Mouse (Mus musculus): Measurements from ENCODE around the gene Gsto2.

Gene Gsto2

DNA sequence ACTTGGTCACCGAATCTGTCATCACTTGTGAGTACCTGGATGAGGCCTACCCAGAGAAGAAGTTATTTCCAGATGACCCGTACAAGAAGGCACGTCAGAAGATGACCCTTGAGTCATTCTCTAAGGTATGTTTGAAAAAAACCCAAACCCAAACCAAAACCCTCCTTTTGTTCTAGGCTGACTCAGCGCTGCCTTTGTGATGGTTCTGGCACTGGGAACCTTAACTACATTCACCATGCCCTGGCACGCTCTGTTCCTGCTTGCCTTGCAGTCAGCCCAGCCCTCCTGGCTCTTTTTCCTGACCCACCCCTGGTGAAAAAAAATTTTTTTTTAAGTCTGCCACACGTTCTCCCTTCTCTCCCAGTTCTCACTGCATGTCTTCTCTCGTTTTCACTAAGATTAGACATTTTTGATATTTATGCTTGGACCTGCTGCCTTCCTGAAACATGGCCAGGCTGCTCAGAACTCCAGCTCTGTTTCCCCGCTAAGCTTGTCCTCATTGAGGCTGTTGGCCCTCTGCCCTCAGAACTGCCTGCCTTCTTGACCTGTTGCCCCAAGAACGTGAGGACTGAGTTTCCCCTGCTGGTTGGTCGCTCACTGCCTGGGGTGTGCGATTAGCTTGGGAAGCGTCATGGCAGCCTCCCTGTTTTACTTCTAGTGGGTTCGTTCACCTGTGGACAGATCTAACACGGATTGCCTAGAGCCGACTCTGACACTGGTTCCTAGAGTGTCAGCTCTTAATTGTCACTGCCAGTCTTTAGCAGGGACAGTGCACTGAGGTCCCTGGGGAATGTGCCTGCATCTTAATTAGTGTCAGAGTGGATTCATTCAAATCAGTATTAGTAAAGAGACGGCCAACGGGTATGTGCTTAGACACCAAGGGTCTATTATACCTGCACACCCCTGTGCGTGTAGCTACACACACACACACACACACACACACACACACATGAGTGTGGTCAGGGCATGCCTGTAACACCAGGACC lies 7.1 kb upstream of the Gsto2 start:
- peak in 1 of 2 experiments; percentile 19 for DNase-seq

DNA sequence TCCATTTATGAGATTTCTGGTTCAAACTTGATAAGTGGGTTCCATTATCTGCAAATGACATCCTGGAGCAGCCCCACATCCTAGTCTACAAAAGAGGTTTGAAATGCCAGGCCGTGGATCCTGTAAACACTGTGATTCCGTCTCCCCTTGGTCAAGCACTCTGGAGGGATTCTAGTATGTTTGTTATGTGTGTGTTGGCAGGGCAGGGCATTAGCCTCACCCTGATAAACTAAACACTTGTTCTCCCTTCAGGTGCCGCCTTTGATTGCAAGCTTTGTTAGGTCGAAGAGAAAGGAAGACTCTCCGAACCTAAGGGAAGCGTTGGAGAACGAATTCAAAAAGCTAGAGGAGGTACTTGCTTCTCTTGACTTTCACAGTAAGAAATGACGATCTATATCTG lies 6.2 kb upstream of the Gsto2 start:
- DNase-seq = no peak

DNA sequence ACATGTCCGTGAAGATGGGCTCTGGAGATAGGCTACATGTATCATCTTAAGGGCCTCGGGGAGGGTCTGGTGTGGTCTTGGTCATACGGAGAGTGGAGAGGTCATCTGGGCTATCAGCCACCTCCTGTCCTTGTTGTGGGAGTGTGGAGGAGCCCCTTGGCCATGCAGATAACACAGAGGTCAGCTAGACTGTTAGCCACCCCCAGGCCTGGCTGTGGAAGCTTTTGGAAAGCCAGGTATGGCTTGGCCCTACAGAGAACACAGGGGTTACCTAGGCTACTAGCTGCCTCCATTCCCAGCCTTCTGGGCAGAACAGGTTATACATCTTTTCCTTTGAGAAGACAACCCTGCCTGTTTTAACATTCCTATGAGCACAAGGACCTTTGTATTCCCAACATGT lies 2.8 kb upstream of the Gsto2 start:
- no peak for DNase-seq

DNA sequence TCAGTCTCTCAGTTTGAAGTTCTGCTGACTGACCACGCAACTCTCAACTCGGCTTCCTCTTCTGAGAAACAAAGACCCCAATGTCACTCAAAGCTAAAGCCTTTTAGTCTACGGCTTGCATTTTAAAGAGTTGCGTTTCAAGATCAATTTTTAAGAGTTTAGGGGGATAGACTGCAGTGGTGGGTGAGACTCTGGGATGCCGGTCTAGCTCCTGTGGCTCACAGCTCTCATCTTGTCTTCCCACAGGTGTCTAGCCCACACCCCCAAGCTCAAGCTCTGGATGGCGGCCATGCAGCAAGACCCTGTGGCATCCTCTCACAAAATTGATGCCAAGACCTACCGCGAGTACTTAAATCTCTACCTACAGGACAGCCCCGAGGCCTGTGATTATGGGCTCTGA lies 1.3 kb upstream of the Gsto2 start:
- no peak for DNase-seq

DNA sequence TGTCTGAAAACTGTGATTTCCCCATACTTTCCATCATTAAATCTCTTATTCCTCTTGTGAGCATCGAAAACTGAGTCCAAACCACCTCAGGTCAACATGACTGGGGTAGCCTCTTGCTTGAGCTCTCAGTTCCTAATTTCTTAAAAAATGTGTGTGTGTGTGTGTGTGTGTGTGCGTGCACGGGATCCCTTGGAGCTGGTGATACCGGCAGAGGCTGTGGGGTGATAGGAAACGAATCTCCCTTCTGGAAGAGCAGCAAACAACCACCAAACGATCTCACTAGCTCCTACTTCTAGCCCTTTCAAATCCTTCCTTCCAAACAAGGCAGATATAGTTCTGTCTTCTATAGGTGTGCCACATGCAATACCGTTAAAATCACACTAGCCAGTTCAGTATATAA lies 613 bp upstream of the Gsto2 start:
- DNase-seq = no peak

GRCm38 (mm10) chr19:47867628-47868175 lies 2.4 kb downstream of the Gsto2 start:
- DNase-seq = no peak

- no peak for DNase-seq
Observed at GRCm38 (mm10) chr19:47868951-47869350, 3.6 kb downstream of the Gsto2 start.

DNA sequence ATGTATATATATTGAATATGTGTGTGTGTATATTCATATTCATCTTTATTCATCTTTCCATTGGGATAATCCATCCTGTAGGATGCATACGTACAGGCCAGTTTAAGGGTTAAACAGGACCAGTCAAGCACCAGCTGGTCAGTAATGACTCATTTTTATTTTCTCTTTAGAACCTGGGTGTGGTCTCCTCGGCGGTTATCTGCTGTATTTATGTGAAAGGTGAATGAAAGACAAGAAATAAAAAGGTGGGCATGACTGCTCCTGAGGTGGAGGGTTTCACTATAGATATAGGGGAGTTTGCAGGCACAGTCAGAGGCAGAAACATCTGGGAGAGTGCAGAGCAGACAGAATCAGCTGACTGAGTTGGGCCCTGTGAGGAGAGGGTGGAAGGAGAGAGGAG lies 4.2 kb downstream of the Gsto2 start:
- DNase-seq = no peak

DNA sequence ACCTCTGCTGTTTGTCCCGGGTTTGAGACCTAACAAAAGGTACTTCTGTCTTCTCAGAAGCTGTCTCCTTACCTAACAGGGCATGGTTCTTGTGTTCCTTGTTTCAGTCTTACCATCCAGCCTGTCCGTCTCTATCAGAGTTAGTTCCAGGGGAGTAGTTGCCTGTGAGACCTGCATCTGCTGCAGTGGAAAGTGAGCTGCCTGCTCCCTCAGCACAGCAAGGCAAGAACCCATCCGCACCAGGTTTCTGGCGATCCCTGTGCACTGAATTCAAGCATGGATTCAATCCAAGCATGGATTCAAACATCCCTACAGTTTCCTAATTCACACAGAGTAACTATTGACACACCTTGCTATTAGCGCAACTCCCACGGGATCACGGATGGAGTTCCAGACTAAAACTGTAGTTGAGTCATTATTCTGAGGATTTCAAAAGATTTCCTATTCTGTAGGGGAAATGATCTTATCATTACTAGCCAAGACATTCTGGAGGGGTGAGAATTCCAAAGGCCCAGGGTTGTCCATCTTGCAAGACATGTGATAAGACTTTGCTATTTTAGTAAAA lies 4.8 kb downstream of the Gsto2 start:
- DNase-seq = no peak

- peak in 1 of 2 experiments; percentile 33 for DNase-seq
Observed at GRCm38 (mm10) chr19:47871515-47871914, 6.2 kb downstream of the Gsto2 start.

GRCm38 (mm10) chr19:47876252-47876651 lies 10.9 kb downstream of the Gsto2 start:
- DNase-seq = no peak

DNA sequence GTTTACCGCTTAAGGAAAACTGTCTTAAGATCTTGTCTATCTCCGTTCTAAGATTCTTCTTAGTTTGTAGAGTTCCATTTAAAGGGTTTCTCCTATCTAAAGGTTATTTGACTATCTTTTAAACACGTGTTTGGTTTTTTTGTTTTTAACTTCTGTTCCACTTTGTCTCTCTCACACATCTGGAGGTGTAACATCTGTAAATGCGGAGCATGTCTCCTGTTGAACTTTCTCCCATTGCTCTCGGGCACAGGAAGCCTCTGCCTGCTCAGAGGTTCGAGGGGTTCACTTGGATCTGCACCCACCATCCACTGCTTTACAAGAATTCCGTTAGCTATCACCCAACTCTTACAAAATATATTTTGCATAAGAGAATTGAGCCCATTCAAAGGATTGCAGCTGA lies 16.2 kb downstream of the Gsto2 start:
- no peak for DNase-seq

DNA sequence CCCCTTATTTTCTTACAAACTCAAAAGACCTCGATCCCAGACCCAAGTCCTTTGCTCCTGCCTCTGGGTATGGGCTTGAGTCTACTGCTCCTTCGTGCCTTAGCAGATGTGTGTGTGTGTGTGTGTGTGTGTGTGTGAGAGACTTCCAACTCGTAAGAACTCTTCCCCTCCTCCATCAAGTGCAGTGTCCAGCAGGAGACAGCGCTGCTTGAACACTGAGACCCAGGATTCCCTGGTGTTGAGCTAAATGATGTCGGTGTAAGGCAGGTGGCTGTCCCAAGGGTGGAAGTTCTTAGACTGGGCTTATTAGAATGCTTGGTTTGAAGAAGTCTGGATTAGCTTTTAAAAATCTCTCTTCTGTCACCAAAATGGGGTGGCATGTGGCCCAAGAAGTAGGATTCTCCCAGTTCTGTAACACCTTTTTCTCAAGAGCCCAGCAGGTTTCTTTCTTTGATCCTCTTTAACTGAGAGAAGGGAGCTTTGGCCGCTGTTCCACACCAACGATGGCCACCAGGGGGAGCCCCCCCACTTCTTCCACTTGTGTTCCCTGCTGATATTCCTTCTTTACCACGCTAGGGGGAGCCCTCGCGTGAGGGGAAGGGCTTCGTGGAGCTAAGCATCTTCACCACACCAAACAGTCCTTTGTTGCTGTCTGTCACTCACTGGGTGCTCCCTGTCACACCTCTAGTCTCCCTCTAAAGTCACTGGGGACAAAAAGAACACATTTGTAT lies 17.0 kb downstream of the Gsto2 start:
- DNase-seq = peak; percentile 76 to 93

DNA sequence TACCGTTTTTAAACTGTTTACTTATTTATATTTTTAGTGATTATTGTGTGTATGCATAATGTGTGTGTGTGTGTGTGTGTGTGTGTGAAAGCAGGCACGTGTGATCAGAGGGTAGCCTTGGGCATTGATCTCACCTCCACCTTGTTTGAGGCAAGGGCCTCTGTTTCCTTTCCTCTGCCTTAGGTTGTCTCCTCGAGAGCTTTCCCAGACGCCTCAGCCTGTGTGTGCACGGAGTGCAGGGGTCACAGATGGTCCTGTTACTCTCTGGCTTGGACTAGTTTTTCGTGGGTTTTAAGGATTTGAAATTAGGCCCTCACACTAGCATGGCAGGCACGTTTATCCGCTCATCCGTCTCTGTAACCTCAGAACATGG lies 17.5 kb downstream of the Gsto2 start:
- no peak for DNase-seq

DNA sequence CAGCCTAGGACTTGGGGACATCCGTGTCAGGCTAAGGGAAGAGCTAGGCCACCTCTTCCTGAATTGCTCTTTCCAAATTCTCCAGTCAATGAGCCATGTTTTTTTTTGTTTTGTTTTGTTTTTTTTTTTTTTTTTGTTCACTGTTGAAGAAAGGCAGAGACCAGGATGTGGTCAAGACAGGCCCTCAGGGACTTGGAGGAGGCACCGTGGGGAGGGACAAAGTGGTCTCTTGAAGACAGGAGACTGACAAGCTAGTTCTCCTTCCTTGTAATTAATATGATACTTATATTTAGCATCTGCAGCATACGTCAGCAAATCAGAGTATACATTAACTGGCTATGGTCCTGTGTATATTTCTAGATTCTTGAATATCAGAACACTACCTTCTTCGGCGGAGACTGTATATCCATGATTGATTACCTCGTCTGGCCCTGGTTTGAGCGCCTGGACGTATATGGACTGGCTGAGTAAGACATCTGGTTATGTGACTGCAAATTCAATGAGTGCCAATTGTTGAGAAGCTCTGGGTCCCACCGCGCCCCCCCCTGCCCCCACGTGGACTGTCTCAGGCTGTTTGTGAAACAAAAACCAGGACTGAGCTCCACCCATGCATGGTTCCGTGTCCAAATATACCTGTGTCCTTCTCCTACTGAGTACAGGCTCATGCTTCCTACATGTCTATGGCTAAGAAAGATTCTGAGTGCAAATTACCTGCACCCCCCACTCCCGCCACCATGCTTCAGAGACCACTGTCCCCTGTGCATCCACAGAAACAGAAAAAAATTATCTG lies 19.2 kb downstream of the Gsto2 start:
- peak in 1 of 2 experiments; percentile 37 for DNase-seq

- no peak for DNase-seq
Observed at GRCm38 (mm10) chr19:47885191-47885743, 19.9 kb downstream of the Gsto2 start.

DNA sequence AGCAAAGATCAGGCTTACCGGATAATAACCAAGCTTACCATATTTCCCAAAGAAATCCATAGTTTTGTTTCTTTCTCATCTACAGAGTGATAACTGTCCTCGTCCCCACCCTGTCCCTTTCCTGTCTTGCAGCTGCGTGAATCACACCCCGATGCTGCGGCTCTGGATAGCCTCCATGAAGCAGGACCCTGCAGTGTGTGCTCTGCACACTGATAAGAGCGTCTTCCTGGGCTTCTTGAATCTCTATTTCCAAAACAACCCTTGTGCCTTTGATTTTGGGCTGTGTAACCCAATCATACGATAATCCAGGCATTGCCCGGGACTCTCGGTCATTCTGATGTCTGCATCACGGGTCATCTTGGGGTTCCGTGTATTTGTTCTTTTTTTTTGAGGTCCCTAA lies 20.6 kb downstream of the Gsto2 start:
- no peak for DNase-seq

DNA sequence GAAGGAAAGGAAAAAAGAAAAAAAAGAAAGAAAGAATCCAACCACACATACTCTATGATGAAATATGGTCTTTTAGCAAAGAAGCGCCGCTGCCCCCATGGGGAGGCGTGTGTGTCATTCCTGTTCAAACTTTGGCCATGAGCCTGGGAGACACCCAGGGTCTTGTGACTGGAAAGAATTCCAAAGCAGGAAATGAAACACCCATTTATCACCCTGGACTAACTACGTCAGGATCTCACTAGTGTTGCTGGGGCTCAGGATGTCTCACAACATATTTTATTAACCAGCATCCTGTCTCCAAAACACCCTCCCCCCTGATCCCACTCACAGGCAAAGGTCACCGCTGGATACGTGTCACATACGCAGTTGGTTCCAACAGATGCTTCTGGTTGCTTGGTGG lies 21.3 kb downstream of the Gsto2 start:
- peak; percentile 76 to 91 for DNase-seq

DNA sequence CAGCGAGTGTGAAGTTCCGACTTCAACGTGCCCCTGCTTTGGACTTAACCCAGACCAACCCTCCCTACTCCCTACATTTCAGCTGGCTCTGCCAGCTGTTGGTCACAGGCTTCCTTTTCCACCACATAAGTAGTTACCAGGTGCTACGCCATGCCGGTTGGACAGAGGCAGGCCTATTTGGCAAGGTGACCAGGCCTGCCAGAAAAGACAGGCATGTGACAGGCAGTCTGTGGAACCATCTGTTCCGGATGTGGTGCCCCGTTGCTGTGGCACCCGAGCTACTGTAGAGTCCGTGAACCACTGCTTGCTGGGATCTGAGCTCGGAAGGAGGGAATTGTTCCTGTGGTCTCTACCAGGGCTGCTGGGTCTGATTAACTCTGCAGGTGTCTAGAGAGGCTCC lies 22.1 kb downstream of the Gsto2 start:
- DNase-seq = no peak

- no peak for DNase-seq
Observed at GRCm38 (mm10) chr19:47888037-47888436, 22.7 kb downstream of the Gsto2 start.

DNA sequence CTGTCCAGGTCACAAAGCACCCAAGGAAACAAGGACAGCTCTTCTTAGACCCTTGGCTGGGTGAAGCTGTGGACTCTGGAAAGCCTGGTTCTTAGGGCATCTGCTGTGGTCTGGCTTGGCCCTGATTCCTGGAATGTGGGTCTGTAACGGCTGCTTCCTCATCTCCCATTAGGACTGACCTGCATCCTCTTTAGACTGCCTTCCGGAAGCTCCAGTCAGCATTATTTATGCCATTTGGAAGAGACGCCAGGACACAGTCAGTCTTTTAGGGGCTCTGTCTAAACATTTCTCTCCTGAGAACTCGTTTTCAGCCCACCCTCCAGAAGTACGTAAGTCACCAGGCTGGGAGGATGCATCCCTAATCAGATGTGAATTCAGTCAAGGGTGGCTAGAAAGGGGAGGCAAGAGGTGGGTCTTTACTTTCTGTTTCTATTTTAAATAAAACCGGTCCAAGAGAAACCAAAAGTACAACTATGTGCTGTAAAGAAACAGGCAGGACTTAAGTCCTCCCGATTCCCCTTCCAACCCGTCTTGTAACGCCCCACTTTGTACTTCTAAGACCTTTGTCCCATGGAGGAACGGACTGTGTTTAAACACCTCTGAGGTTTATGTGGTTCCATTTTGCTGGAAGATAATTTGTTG lies 25.3 kb downstream of the Gsto2 start:
- DNase-seq = peak; percentile 63 to 80

Measured in kidney, postnatal 36 days (tissue).